Mouse (Mus musculus): ENCODE results near the gene Kbtbd4.

The Kbtbd4 gene

DNA sequence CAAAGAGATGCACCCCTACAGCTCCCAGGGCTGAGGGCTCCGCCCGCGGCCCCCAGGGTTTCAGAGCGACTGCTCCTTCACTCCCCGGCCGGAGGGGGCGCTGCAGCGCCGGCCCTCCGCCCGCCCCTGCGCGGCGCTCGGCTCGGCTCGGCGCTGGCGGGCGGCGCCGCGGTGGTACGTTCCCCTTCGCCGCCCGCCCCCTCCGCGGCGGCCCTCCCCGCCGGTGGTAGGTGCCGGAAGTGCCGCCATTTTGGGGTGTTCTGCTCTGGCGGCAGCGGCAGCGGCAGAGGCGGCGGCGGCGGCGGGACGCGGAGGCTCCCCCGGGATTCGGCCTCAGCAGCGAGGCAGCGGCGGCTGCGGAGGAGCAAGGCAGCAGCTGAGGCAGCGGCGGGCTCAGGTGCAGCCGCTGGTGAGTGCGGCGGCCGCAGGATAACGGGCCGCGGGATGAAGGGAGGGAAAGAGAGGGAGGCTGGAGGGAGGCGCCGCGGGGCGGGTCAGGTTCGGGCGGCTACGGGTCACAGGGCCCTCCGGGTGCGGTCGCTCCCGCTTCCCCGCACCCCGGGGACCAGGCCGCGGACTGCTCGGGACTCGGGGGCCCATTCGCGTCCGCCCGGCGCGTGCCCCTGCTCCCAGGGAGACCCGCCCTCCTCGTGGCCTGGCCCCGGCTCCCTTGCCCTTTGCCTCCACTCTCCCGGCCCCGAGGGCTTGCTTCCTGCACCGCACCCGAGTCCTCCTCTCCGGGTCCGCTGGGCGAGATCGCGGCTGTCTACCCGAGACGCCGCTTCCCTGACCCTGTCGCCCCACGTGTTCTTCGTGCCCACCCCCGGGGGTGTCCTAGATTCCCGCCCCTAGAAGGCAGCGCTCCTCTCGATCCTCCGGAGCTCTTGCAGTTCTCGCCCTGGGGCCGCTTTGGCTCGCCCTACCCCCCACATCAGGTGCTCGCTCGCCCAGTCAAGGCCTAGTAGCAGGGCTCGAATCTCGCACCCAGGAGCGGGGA lies 36.0 kb downstream of the Kbtbd4 start, which contains the start of gene Celf1:
Gene Celf1 (plus strand): TSS at position 150 of the 997 bp plus-strand sequence.
- in situ Hi-C loops (cut with MboI; ENCODE audit: low pct_unique_long_range_greater_than_20kb in 1 of 2, low sequenced_read_pairs in 2 of 2, unreplicated experiment in 1 of 2) = no loop called here

GRCm38 (mm10) chr2:90941744-90942143 lies 37.2 kb downstream of the Kbtbd4 start:
- in situ Hi-C loops (cut with MboI; ENCODE audit: low pct_unique_long_range_greater_than_20kb in 1 of 2, low sequenced_read_pairs in 2 of 2, unreplicated experiment in 1 of 2) = no loop called here

- in situ Hi-C loops (cut with MboI; ENCODE audit: low pct_unique_long_range_greater_than_20kb in 1 of 2, low sequenced_read_pairs in 2 of 2, unreplicated experiment in 1 of 2) = no loop called here
These were observed 45.6 kb downstream of the Kbtbd4 start for GRCm38 (mm10) chr2:90950149-90950548.

DNA sequence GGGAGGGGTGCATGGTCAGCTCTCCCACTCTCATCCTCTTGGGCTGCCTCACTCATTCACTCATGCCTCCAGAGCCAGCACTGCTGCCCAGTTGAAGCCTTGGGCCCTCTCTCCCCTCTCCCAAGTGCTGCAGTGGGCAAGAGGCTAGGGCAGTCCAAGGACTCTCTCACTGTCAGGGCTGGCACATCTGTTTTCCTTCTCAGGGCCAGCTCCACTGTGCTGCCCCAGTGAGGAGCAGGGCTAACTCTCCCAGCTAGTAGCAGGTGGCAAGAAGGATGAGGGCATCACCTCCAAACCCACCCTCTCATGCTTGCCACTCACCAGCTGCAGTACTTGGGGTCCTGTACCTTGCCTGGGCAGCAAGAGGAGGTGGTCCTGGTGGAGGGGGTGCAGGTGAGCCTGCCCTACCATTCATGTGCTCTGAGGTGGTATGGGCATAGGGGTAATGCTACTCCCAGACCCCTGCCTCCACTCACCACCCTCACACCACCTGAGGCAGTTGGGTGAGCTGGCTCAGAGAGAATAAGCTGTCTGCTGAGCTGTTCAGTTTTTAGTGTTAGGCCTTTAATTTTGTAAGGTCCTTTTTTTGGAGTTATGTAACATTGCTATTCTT lies 46.1 kb downstream of the Kbtbd4 start:
- in situ Hi-C loops (cut with MboI; ENCODE audit: low pct_unique_long_range_greater_than_20kb in 1 of 2, low sequenced_read_pairs in 2 of 2, unreplicated experiment in 1 of 2) = no loop called here

- in situ Hi-C loops (cut with MboI; ENCODE audit: low pct_unique_long_range_greater_than_20kb in 1 of 2, low sequenced_read_pairs in 2 of 2, unreplicated experiment in 1 of 2) = no loop called here
These were observed 48.9 kb downstream of the Kbtbd4 start for GRCm38 (mm10) chr2:90953461-90953860.

DNA sequence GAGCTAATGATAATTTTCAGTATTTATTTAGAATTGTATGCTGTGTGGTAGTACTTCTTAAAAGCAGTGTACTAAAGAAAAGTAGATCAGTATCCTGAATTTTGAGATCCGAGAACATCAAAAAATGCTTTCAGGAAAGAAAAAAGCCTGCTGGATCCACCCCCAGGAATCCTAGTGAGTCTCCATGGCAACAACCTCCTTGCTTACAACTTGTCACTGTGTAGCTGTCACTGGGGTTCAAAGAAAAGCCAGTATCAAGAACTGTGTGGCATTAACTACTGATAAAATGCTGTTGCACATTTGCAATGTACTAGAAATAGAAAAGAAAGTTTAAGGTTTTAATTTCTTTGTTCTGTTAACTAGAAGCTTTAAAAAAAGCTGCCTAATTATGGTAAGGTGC lies 51.5 kb downstream of the Kbtbd4 start:
- in situ Hi-C loops (cut with MboI; ENCODE audit: low pct_unique_long_range_greater_than_20kb in 1 of 2, low sequenced_read_pairs in 2 of 2, unreplicated experiment in 1 of 2) = no loop called here

DNA sequence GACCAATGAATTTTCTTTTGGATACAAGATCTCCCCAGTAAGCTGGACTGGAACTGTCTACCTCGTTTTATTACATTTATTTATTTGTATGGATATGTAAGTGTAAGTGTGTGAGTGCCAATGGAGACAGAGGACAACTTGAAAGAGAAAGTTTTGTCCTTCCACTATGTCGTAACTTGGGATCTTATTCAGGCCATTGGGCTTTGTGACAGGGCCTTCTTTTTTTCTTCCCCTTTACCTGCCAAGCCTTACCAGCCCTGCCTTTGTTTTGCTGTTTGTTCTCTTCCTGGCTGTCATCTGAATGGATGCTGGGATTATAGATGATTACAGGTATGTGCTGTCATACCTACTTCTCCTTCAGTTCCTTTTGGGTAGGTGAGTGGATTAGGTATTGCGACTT lies 54.3 kb downstream of the Kbtbd4 start:
- in situ Hi-C loops (cut with MboI; ENCODE audit: low pct_unique_long_range_greater_than_20kb in 1 of 2, low sequenced_read_pairs in 2 of 2, unreplicated experiment in 1 of 2) = no loop called here

DNA sequence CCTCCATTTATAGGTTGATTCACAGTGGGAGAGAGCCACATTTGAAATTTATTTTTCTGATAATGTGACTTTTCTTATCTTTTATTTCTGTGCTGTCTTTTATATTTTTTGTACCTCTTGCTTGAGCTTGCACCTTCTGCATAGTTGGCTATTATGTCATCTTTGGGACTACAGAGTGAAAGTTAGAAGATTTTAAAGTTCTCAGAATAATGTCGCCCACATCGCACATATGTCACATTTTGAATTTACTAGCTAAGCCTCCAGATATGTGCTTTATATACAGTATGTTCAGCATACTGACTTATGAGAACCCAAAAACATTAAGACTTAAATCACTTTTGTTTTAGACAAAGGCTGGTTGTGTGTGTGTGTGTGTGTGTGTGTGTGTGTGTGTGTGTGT lies 55.5 kb downstream of the Kbtbd4 start:
- in situ Hi-C loops (cut with MboI; ENCODE audit: low pct_unique_long_range_greater_than_20kb in 1 of 2, low sequenced_read_pairs in 2 of 2, unreplicated experiment in 1 of 2) = no loop called here
